Mouse (Mus musculus): ENCODE data around the gene Dctn1. TPM values are rescaled to one million over a fixed set of nuclear protein-coding genes. Genes with fewer than 3 reads are reported as not detected.

Gene Dctn1
- polyA plus RNA-seq, 1 experiment from 2014 or later, result 95.6 TPM

DNA sequence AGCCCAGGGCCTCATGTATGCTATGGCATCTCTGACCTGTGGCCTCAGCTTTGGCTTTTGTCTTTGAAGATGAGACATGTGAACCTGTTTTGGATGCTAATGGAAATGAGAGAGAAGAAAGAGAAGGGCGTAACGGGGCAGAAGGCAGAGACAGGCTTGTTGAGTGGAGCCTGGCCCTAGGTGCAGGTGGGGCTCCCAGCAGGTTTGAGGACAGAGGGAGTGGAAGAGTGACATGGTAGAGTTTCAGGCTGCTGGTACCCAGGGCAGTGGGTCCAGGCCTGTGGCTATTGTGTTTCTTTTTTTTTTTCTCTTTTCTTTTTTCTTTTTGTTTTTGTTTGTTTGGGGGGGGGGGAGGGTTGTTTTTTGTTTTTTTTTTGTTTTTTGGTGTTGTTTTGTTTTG is 81.4 kb downstream of the Dctn1 start:
- Histone ChIP-seq H3K9ac (ENCODE audit: low read length) (no peak overlapping the region), H3K27me3 (ENCODE audit: control insufficient read depth, insufficient read depth, low read depth, low read length) (no peaks in the 10 kb centered on the region), H3K36me3 (ENCODE audit: control insufficient read depth, insufficient read depth, low read length) (no peaks in the 10 kb centered on the region), H3K27ac (ENCODE audit: low read length) (no peak overlapping the region), H3K4me3 (ENCODE audit: low read length) (no peak overlapping the region), H3K4me2 (ENCODE audit: low read depth, low read length) (no peak overlapping the region), H3K9me3 (ENCODE audit: control insufficient read depth, low read length) (no peaks in the 10 kb centered on the region), H3K4me1 (replicated peaks; ENCODE audit: control insufficient read depth, insufficient read depth, low read length) (peaks cover 13% of the 10 kb centered on the region)
- ATAC-seq (ENCODE audit: low read depth), result no peak
- 92% methylated on average over 2 of the region's 2 CpGs for WGBS

Other genes with a start within 250 kb of the Dctn1 start
- gene Sema4f, start 226.2 kb upstream of the Dctn1 start, polyA plus RNA-seq (2015; fragmentation: Nextera tagmentation; extraction: Ambion mirVana), result 14.2 and 14.5 TPM in 2 replicates
- gene M1ap, start 219.0 kb upstream of the Dctn1 start, polyA plus RNA-seq (2015; fragmentation: Nextera tagmentation; extraction: Ambion mirVana), result 2.2 and 2.4 TPM in 2 replicates
- gene Dok1, start 132.4 kb upstream of the Dctn1 start, polyA plus RNA-seq (2015; fragmentation: Nextera tagmentation; extraction: Ambion mirVana), result 16.7 and 17.6 TPM in 2 replicates
- gene Loxl3, start 131.7 kb upstream of the Dctn1 start, polyA plus RNA-seq (2015; fragmentation: Nextera tagmentation; extraction: Ambion mirVana), result 25.5 and 26.0 TPM in 2 replicates
- gene Aup1, start 111.4 kb upstream of the Dctn1 start, polyA plus RNA-seq (2015; fragmentation: Nextera tagmentation; extraction: Ambion mirVana), result 195 and 211 TPM in 2 replicates
- gene Htra2, start 110.6 kb upstream of the Dctn1 start, polyA plus RNA-seq (2015; fragmentation: Nextera tagmentation; extraction: Ambion mirVana), result 61.8 and 64.9 TPM in 2 replicates
- gene Dqx1, start 108.1 kb upstream of the Dctn1 start, polyA plus RNA-seq (2015; fragmentation: Nextera tagmentation; extraction: Ambion mirVana), result 1.9 and 2.0 TPM in 2 replicates
- gene Tlx2, start 95.6 kb upstream of the Dctn1 start, polyA plus RNA-seq (2015; fragmentation: Nextera tagmentation; extraction: Ambion mirVana), result 0.52 and 0.79 TPM in 2 replicates
- gene Pcgf1, start 88.1 kb upstream of the Dctn1 start, polyA plus RNA-seq (2015; fragmentation: Nextera tagmentation; extraction: Ambion mirVana), result 31.7 and 32.5 TPM in 2 replicates
- 0.59 and 0.89 TPM in 2 replicates for gene Lbx2, start 79.6 kb upstream of the Dctn1 start, polyA plus RNA-seq (2015; fragmentation: Nextera tagmentation; extraction: Ambion mirVana)
- gene Ccdc142, start 64.3 kb upstream of the Dctn1 start, polyA plus RNA-seq (2015; fragmentation: Nextera tagmentation; extraction: Ambion mirVana), result 1.1 and 3.7 TPM in 2 replicates
- gene Gm42688, start 64.3 kb upstream of the Dctn1 start, polyA plus RNA-seq (2015; fragmentation: Nextera tagmentation; extraction: Ambion mirVana), result 2.2 and 2.9 TPM in 2 replicates
- 137 and 138 TPM in 2 replicates for gene Mrpl53, start 56.9 kb upstream of the Dctn1 start, polyA plus RNA-seq (2015; fragmentation: Nextera tagmentation; extraction: Ambion mirVana)
- 9.0 and 13.7 TPM in 2 replicates for gene Mogs, start 50.4 kb upstream of the Dctn1 start, polyA plus RNA-seq (2015; fragmentation: Nextera tagmentation; extraction: Ambion mirVana)
- 109 and 111 TPM in 2 replicates for gene Wbp1, start 44.4 kb upstream of the Dctn1 start, polyA plus RNA-seq (2015; fragmentation: Nextera tagmentation; extraction: Ambion mirVana)
- gene Ino80b, start 40.5 kb upstream of the Dctn1 start, polyA plus RNA-seq (2015; fragmentation: Nextera tagmentation; extraction: Ambion mirVana), result 13.7 and 14.5 TPM in 2 replicates
- gene Rtkn, start 30.5 kb upstream of the Dctn1 start, polyA plus RNA-seq (2015; fragmentation: Nextera tagmentation; extraction: Ambion mirVana), result 44.4 and 47.5 TPM in 2 replicates
- gene Wdr54, start 9.5 kb upstream of the Dctn1 start, polyA plus RNA-seq (2015; fragmentation: Nextera tagmentation; extraction: Ambion mirVana), result 7.2 and 7.6 TPM in 2 replicates
- 11.9 and 15.3 TPM in 2 replicates for gene 1700003E16Rik, start 9.5 kb upstream of the Dctn1 start, polyA plus RNA-seq (2015; fragmentation: Nextera tagmentation; extraction: Ambion mirVana)
- gene Slc4a5, start 53.9 kb downstream of the Dctn1 start, polyA plus RNA-seq (2015; fragmentation: Nextera tagmentation; extraction: Ambion mirVana), result 2.1 and 3.1 TPM in 2 replicates
- 26.0 and 27.4 TPM in 2 replicates for gene Mthfd2, start 160.0 kb downstream of the Dctn1 start, polyA plus RNA-seq (2015; fragmentation: Nextera tagmentation; extraction: Ambion mirVana)
- gene Mob1a, start 160.1 kb downstream of the Dctn1 start, polyA plus RNA-seq (2015; fragmentation: Nextera tagmentation; extraction: Ambion mirVana), result 72.6 and 72.7 TPM in 2 replicates
- gene Bola3, start 183.2 kb downstream of the Dctn1 start, polyA plus RNA-seq (2015; fragmentation: Nextera tagmentation; extraction: Ambion mirVana), result 132 and 133 TPM in 2 replicates